Mouse (Mus musculus) bone marrow, adult 2 months (tissue): Measurements from ENCODE around the gene Erc1.

Source experiments
- CTCF ChIP-seq: fragments of 200-500 bp; IDR thresholded peaks from 2 replicates; pipeline ENCODE4 v1.5.1; 2011; ENCODE audit warnings: low read length, control low read depth; ENCODE audit not compliant: control insufficient read depth, insufficient read depth
- POLR2A ChIP-seq: fragments of 200-500 bp; IDR thresholded peaks from 2 replicates; pipeline ENCODE4 v1.6.1; 2011; ENCODE audit warnings: low read depth, mild to moderate bottlenecking, control low read depth, low read length, borderline replicate concordance; ENCODE audit not compliant: control insufficient read depth

- no peak for TF ChIP-seq CTCF
- no peak for TF ChIP-seq POLR2A
Measured at GRCm38 (mm10) chr6:119661081-119661493, 186.9 kb downstream of the Erc1 start.
